Mouse (Mus musculus) adrenal gland, postnatal 14 days (tissue): ENCODE results near the gene Arid1a. TPM values are rescaled to one million over a fixed set of nuclear protein-coding genes. Genes with fewer than 3 reads are reported as not detected.
"Not testable (repeated sequence)": the region's sequence is repeated elsewhere in the genome, so short reads cannot be mapped to it uniquely, and the experiment has no call there.

Source experiments
- DNase-seq: peaks from one replicate; pipeline ENCODE4 v3.0.0; 2021; ENCODE audit warnings: mixed read lengths
- total RNA-seq: library from RNA; stranded (reverse); gene quantifications from 2 replicates; pipeline ENCODE4 v1.2.3, GENCODE M21; 2021

Gene Arid1a
- total RNA-seq, 1 experiment from 2014 or later: 58.6 TPM

GRCm38 (mm10) chr4:133675594-133676016, 81.0 kb downstream of the Arid1a start:
- DNase-seq: peak; percentile 92

DNA sequence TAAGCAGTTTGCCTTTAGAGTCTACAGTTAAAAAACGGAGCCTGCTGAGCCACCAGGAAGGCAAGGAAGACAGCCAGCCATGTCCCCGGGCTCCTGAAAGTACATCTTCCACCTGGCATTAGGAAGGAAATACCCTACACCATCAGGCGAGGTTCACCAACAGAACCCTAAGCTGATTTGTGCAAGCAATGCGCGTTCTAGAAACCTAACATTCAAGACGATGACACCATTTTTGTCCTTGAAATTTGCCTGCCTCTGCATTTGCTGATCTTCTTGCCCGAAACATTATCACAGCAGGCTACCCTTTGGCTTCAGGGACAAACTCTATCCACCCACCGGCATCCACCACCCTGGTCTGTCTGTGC, 82.3 kb downstream of the Arid1a start:
- no peak for DNase-seq

GRCm38 (mm10) chr4:133673666-133674330, 82.8 kb downstream of the Arid1a start:
- DNase-seq: peak; percentile 70

DNA sequence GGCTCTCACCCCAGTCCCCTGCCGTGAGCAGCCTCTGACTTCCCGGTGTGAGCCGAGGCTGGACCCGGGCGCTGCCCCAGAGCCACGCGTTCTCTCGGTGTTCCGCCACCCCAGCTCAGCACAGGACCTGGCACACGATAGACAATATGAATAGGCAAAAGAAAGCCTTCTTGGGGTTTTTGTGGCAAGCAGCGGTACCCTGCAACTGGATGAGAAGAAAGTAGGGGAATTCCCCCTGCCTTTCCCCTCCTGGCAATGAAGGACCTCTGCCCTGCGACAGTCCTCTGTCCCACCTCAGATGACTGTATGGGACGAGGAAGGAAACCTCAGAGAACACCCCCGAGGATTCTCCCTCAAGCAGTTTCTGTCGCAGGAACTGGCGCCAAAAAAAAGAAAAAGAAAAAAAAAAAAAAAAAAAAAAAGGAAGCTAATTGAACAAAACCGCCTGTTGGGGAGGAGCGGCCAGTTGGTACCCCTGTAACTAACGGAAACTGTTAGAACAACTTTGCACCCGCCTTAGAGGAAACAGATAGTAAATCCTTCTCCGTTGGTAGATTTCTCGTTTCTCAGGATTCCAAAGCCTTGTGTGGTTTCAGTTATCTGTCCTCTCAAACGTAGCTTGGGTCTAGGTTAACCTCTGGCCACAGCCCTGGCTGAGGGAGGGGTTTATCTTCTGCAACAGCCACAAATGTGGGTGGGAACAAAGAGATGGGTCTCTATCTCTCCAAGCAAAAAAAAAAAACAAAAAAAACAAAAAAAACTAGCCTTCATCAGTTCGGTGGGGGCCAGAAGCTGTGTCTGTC, 83.5 kb downstream of the Arid1a start:
- peak; percentile 62 for DNase-seq

- DNase-seq: peak; percentile 96
Observed at GRCm38 (mm10) chr4:133671881-133672844, 84.4 kb downstream of the Arid1a start, which contains the start of gene Pigv. Pigv (minus strand) TSS chr4:133672647.

DNA sequence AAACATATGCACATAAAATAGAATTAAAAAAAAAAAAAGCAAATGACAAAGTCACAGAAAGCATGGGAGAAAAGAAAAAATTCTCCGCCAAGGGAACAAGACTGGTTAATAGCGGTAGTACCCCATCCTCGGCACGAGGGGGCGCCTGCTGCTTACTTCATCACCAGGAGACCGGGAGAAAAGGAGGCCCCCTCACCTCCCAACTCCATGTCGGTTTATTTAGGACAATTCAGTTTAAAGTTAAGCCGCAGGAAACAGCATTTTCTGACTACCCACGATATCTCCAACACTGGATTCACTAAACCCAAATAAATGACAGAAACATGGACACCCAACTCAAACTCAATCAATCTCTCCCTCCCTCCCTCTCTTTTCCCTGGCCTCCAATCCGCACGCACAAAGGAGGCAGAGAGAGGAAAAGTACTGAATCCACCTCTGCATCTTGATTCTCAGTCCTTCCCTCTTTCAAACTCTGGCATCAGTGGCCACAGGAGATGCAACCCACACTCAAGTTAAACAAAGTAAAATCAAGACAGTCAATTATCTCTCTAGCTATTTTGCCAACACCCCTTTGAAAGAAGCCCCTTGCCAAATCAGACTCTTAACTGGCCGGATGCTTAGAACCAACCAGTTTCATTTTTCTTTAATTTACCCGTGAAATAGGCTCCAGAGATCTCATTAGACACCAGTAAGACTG, 85.2 kb downstream of the Arid1a start:
- peak; percentile 90 for DNase-seq

DNA sequence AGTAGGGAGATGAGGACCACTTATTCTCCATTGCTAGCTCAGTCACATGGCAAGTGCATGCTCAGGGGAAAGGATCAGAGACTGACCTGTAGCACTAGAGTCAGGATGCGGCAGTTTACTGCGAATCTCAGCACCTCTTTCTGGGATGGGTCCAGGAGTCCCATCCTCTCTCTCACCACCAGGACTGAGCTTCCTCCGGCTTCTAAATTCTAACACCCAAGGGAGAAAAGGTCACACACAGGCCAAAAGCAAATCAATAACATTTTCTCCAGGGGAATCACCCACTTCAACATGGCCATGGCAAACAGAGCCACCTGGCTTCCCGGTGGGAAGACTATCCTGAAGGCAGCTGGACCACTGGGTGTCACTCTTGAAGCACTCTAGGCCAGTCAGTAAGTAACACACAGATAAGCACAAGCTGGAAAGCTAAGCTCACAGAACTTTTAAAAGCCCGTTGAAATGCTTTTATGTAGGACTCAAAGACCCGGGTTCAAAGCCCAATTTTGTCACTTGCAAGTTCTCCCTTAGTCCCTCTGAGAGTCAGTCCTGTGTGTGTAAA, 86.8 kb downstream of the Arid1a start:
- peak; percentile 45 for DNase-seq

DNA sequence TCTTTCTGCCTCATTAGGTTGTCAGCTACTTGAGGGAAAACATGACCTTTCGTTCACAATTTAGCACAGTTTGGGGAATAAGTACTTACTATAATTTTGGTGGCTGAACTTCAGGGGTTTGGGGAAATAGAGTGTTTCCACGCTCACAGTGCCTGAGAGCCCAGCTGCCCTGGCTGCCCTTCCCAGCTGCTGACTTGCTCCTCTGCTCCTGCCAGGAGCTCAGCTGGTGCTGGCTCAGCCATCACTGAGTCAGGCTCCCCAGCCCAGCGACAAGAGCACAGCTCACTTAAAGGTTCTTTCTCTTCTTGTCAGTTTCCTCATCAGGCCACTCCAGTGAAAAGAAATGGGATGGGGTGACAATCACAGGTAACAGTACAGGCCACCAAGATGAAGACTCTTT, 88.0 kb downstream of the Arid1a start:
- DNase-seq: no peak

DNA sequence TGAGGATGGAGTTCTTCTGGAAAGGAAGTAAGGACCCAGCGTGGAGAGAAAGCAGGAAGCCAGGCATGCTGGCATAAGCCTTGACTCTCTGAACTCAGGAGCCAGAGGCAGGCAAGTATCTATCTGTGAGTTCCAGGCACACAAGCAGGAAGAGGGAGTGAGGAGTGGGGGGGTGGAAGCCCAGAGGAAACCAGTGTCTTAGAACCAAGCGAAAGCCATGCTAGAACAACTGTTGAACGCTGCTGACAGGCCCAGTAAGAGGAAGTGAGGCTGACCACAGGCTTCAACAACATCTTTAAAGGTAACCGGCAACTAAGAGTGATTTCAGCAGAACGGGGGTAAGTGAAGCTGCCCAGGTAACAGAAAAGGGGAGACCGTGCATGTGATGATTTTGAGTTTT, 90.4 kb downstream of the Arid1a start:
- no peak for DNase-seq

GRCm38 (mm10) chr4:133665118-133665517, 91.5 kb downstream of the Arid1a start:
- no peak for DNase-seq

DNA sequence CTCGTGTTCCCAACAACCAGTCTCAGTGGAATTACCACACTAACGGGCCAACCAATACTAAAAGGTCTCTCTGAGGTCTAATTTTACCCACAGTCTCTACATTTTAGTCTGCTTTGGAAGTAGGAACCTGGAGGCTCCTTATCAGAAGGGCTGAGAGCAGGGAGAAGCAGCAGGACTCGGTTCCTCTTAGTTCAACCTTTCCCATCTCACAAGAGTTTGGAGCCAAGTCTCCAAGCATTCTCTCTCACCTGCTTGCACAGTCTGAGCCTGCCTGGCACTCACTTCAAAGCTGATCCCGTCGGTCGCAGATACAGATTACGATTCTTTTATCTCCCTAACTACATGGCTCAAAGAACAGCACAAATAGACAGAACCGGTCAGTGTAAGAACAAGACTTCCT, 93.6 kb downstream of the Arid1a start:
- no peak for DNase-seq

GRCm38 (mm10) chr4:133662421-133662820, 94.1 kb downstream of the Arid1a start:
- DNase-seq: no peak

DNA sequence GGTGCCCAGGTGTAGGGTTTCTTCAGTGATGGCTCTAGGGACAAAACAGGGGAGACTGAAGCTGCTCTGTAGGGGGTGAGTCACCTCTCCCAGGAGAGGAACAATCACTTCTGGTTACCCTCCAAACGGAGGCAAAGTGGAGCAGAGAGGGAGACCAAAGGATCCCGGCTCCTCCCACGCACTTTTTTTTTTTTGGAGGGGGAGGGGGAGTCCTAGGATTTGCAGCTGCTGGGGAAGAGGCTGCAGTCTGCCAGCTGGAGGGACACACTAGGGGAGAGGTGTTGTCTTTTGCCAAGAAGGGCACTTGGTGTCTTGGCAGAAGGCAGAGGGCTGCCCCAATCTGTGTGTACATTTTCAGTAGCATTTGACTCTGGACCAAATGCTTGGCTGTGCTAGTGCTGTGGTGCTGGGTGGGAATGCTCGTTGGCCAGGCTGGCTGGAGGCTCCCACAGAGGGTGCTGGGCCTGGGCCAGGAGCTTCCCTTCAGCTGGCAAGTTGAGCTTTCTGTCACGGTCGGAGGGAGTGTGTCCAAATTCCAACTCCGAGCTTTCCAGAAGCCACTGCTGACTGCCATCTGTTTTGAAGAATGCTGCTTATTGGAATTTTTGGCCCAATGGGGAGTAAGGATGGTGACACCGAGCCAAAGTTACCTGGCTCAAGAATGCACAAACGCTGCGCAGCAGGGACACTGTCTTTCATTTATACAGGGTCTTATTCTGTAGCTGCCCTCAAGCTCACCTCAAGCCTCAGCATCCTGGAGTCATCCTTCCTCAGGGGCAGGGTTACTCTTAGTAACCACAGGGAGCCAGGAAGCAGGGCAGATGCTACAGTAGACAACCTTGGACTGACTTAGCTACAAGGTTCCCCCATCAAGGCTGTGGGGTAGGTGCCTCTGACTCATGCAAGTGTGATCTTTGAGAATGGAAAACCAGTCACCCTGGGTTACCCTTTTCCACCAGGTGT, 96.1 kb downstream of the Arid1a start:
- DNase-seq: peak; percentile 92

DNA sequence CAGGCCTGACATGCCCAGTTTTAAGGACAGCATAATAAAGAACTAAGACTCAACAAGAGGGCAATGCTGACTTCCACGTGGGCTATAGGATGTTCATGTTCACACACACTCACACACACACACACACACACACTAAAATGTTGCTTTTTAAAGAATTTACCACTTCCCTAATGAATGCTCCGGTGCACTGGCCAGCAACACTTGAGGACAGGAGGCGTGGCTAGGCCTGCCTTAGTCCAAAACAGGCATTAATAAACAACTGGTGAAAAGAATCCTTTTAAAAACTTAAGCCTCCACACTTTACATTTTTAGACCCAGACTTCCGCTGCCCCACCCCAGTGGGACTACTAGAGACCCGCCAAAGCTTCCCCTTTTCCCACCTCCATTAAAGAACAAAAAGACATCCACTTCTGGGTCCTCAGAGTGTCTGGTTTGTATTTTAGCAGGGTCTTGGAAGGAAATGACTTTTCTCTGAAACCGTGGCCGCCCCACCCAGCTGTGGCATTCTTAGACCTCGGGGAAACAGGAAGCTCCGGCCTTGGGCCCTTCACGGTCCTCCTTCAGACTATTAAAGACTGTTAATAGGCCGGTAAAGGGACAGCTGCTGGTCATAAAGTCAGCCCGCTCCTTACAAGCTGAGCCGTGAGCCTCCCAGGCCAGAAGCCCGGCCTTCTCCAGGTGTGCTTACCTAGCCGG, 96.9 kb downstream of the Arid1a start:
- DNase-seq: peak; percentile 63

- no peak for DNase-seq
Observed at GRCm38 (mm10) chr4:133658729-133659128, 97.8 kb downstream of the Arid1a start.

DNA sequence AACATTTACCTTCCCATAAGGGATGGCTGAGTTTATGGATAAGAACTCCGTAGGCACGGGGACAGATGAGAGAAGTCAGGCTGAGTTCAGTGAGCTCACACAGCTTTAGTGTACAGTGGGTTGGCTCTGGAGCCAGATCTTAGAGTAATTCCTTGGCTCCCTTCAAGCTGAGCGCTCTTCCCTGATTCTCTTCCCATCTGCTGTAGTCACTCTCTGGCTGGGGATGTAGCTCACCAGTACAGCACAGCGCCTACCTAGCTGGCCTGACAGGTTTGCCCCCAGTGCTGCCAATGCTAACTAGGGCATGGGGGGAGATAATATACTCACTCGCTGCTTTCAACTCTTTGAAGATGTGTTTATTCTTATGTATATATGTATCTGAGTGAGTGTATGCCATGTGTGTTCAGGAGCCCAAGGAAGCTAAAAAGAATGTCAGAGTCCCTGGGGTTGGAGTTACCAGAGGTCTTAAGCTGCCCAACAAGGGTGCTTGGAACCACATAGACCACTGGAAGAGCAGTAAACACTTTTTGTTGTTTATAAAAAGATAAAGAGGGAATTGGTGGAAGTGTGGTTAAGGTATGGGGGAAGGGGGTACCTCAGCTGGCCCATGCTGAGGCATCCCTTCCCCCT, 98.6 kb downstream of the Arid1a start:
- DNase-seq: no peak

GRCm38 (mm10) chr4:133656997-133657396, 99.6 kb downstream of the Arid1a start:
- no peak for DNase-seq

DNA sequence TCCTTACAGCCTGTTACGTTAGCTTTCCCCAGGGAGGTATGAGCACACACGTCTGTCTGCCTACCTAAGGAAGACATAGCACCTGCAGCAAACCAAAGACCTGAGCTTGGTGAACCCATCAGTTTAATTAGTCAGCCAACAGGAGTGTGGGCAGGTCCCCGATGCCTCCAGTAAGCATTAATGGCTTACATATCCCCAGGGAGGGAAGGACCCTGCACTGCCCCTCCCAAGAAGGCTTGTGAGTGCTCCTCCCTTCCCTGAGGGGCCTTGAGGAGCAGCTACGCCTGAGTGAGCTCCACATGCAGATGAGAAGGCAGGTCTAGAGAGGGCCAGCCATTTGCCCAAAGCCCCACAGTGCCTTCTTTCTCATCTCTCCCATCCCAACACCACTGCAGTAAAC, 100.3 kb downstream of the Arid1a start:
- no peak for DNase-seq

GRCm38 (mm10) chr4:133654070-133654469, 102.5 kb downstream of the Arid1a start:
- DNase-seq: not testable (repeated sequence)
